ENCODE assay signal across 11 mouse cellular contexts in the genomic region with DNA sequence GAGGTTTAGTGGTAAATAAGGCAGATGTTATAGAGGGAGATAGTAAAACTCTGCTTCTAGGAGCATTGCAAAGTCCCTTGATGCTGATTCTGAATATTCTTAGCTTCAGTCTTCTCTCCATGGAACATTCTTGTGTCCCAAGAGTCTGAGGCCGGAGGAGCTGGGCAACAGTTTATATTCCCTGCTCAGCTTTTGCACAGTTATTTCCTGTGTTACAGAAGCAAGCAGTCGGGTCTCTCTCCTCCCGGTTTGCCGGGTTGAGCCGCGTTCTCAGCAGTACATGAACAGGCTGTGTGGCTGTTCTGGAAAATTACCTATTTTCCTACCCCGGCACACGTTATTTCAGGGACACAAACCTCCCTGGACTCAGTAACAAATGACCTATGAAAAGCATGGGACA. TPM values are rescaled to one million over a fixed set of nuclear protein-coding genes. Genes with fewer than 3 reads are reported as not detected.
DNase-seq lines count a peak whose midpoint lies in the region; ATAC-seq and TF ChIP-seq lines count a peak whose summit lies in the region.
"Had no signal": no experiment of that assay in that cellular context is flagged by ENCODE, and none has a peak within 500 bp of the region (broad histone marks: within the 10 kb centered on the region; RNA-seq: fewer than 3 reads in every experiment).

No protein-coding gene starts in this region.

- H3K9me3 ChIP-seq in heart, embryonic 11.5 days (replicated peaks; ENCODE audit: control insufficient read depth, low read length): no peaks in the 10 kb centered on the region
- H3K9me3 ChIP-seq in lung, embryonic 16.5 days (ENCODE audit: control insufficient read depth, low read length): no peaks in the 10 kb centered on the region
- H3K9me3 ChIP-seq in intestine, embryonic 14.5 days (ENCODE audit: control insufficient read depth, low read length): no peaks in the 10 kb centered on the region
- H3K9me3 ChIP-seq: hindbrain, embryonic 10.5 days; stomach, embryonic 15.5 days had no signal

- H3K4me3 ChIP-seq in heart, embryonic 11.5 days (ENCODE audit: low read depth, low read length): no peak overlapping the region
- H3K4me3 ChIP-seq in lung, embryonic 16.5 days (ENCODE audit: low read length): no peak overlapping the region
- H3K4me3 ChIP-seq in intestine, embryonic 14.5 days (ENCODE audit: low read depth, low read length): no peak overlapping the region
- peak overlapping the region; percentile 70 for H3K4me3 ChIP-seq in small intestine, adult 2 months (ENCODE audit: low read depth, low read length)
- H3K4me3 ChIP-seq: hindbrain, embryonic 10.5 days; stomach, embryonic 15.5 days had no signal

- TF ChIP-seq CTCF in small intestine, adult 2 months (IDR thresholded peaks at IDR 0.05; ENCODE audit: extremely low read depth, insufficient read length, insufficient replicate concordance, low read depth, low read length): no peak

- peak; percentile 18 to 20 for DNase-seq in heart, postnatal 10 days
- no peak for DNase-seq in lung, adult 18-20 months
- DNase-seq in intestine, embryonic 14.5 days (ENCODE audit: low spot score): no peak
- no peak for DNase-seq in thymus, postnatal 14 days
- no peak for DNase-seq in left cerebral cortex, postnatal 36 days (ENCODE audit: low spot score in 2 of 2)
- DNase-seq: right cerebral cortex, postnatal 4 days had no signal

- no peak overlapping the region for H3K4me2 ChIP-seq in heart, embryonic 11.5 days
- H3K4me2 ChIP-seq in lung, embryonic 16.5 days (ENCODE audit: low read depth, low read length): peak overlapping the region; percentile 5; the same call in 1 of the 2 replicates
- peak overlapping the region; percentile 40 for H3K4me2 ChIP-seq in intestine, embryonic 14.5 days (ENCODE audit: low read length)

- H3K4me1 ChIP-seq in heart, embryonic 11.5 days (ENCODE audit: control insufficient read depth, insufficient read depth, low read length): no peaks in the 10 kb centered on the region
- no peaks in the 10 kb centered on the region for H3K4me1 ChIP-seq in lung, embryonic 16.5 days (replicated peaks; ENCODE audit: control insufficient read depth, insufficient read depth, low read length)
- peaks cover 5% of the 10 kb centered on the region; the same call in 1 of the 2 replicates for H3K4me1 ChIP-seq in intestine, embryonic 14.5 days (replicated peaks; ENCODE audit: control insufficient read depth, insufficient read depth, low read length)
- H3K4me1 ChIP-seq in small intestine, adult 2 months (ENCODE audit: control insufficient read depth, insufficient read depth, insufficient read length, low read length): no peaks in the 10 kb centered on the region; the same call in 1 of the 2 replicates
- H3K4me1 ChIP-seq: hindbrain, embryonic 10.5 days; stomach, embryonic 15.5 days had no signal

- no peak overlapping the region for H3K27ac ChIP-seq in heart, embryonic 11.5 days (ENCODE audit: low read depth, low read length)
- no peak overlapping the region for H3K27ac ChIP-seq in lung, embryonic 16.5 days (ENCODE audit: low read length)
- 0 out of 2 replicates have a peak overlapping the region, but pooled peaks have one; percentile 27 for H3K27ac ChIP-seq in intestine, embryonic 14.5 days (ENCODE audit: low read depth)
- H3K27ac ChIP-seq in small intestine, adult 2 months (ENCODE audit: insufficient read depth, low read depth, low read length): peak overlapping the region; percentile 95
- H3K27ac ChIP-seq: hindbrain, embryonic 10.5 days had no signal

- WGBS in heart, embryonic 11.5 days (ENCODE audit: insufficient replicate concordance): 66% methylated on average over 8 of the region's 8 CpGs
- WGBS in lung, embryonic 16.5 days: 42% methylated on average over 8 of the region's 8 CpGs
- 49% methylated on average over 8 of the region's 8 CpGs for WGBS in intestine, embryonic 14.5 days
- 7% methylated on average over 8 of the region's 8 CpGs for WGBS in small intestine, adult 2 months

- no peaks in the 10 kb centered on the region for H3K27me3 ChIP-seq in heart, embryonic 11.5 days (ENCODE audit: control insufficient read depth, insufficient read depth, low read length)
- no peaks in the 10 kb centered on the region for H3K27me3 ChIP-seq in lung, embryonic 16.5 days (ENCODE audit: control insufficient read depth, insufficient read depth, low read depth, low read length)
- no peaks in the 10 kb centered on the region for H3K27me3 ChIP-seq in intestine, embryonic 14.5 days (replicated peaks; ENCODE audit: control insufficient read depth, insufficient read depth, low read length)
- H3K27me3 ChIP-seq in small intestine, adult 2 months (ENCODE audit: control insufficient read depth, insufficient read depth, low read length): no peaks in the 10 kb centered on the region
- H3K27me3 ChIP-seq: stomach, embryonic 15.5 days had no signal

- intact Hi-C loops in heart, postnatal 10 days (cut with DNase I): no loop called here
- intact Hi-C loops in left cerebral cortex, postnatal 36 days (cut with DNase I): no loop called here

- TF ChIP-seq POLR2A in small intestine, adult 2 months (IDR thresholded peaks at IDR 0.05; ENCODE audit: low read depth, low read length): no peak

- no peak overlapping the region for H3K9ac ChIP-seq in heart, embryonic 11.5 days (ENCODE audit: low read depth, low read length)
- no peak overlapping the region for H3K9ac ChIP-seq in lung, embryonic 16.5 days (ENCODE audit: low read length)
- no peak overlapping the region for H3K9ac ChIP-seq in intestine, embryonic 14.5 days (ENCODE audit: low read length)
- H3K9ac ChIP-seq: stomach, embryonic 15.5 days had no signal

- ATAC-seq in heart, embryonic 11.5 days (replicated peaks; ENCODE audit: insufficient number of reproducible peaks, low FRiP score, low TSS enrichment): no peak
- no peak; the same call in 1 of the 2 replicates for ATAC-seq in lung, embryonic 16.5 days (ENCODE audit: low read depth)
- ATAC-seq in intestine, embryonic 14.5 days (replicated peaks; ENCODE audit: low FRiP score, low TSS enrichment, low read depth): no peak

- no peaks in the 10 kb centered on the region for H3K36me3 ChIP-seq in heart, embryonic 11.5 days (ENCODE audit: control insufficient read depth, insufficient read depth, low read length)
- no peaks in the 10 kb centered on the region for H3K36me3 ChIP-seq in lung, embryonic 16.5 days (ENCODE audit: control insufficient read depth, insufficient read depth, low read length)
- no peaks in the 10 kb centered on the region for H3K36me3 ChIP-seq in intestine, embryonic 14.5 days (ENCODE audit: control insufficient read depth, insufficient read depth, low read length)
- H3K36me3 ChIP-seq in small intestine, adult 2 months (ENCODE audit: control insufficient read depth, insufficient read depth, low read length): no peaks in the 10 kb centered on the region
- H3K36me3 ChIP-seq: hindbrain, embryonic 10.5 days; stomach, embryonic 15.5 days had no signal

RNA-seq across cellular contexts. Expression of a gene that starts 48.0 kb away (rescaled TPM):
- total RNA-seq in heart, postnatal 10 days (2021): 10 to 100 TPM; 42.0 to 50.9 TPM
- 23.7 and 27.8 TPM in 2 replicates for polyA plus RNA-seq in heart, embryonic 11.5 days (2014; fragmentation: Nextera tagmentation; extraction: Ambion mirVana)
- polyA plus RNA-seq in lung, embryonic 16.5 days (2015; fragmentation: Nextera tagmentation; extraction: Ambion mirVana): 14.9 and 18.2 TPM in 2 replicates
- polyA plus RNA-seq in intestine, embryonic 14.5 days (2014; fragmentation: Nextera tagmentation; extraction: Ambion mirVana): 18.6 and 20.6 TPM in 2 replicates
- 3.0 and 8.4 TPM in 2 replicates for polyA plus RNA-seq in small intestine, adult 2 months (2012; rRNA removed)
- 100 to 1,000 TPM; 110 to 119 TPM for total RNA-seq in left cerebral cortex, postnatal 36 days (2021)

Comparison
In these comparisons a context has a peak if more than half of its experiments do, and no peak if none do; other contexts are left out.
1. DNase-seq: peak in heart, postnatal 10 days (2 of 2); none in lung, adult 18-20 months (0 of 2), intestine, embryonic 14.5 days (single experiment), thymus, postnatal 14 days (single experiment) and left cerebral cortex, postnatal 36 days (0 of 2).
2. H3K27ac ChIP-seq: peak in intestine, embryonic 14.5 days (single experiment) and small intestine, adult 2 months (single experiment); none in heart, embryonic 11.5 days (single experiment) and lung, embryonic 16.5 days (single experiment).